Mouse (Mus musculus): Measurements from ENCODE around the gene Crybb1.

DNA sequence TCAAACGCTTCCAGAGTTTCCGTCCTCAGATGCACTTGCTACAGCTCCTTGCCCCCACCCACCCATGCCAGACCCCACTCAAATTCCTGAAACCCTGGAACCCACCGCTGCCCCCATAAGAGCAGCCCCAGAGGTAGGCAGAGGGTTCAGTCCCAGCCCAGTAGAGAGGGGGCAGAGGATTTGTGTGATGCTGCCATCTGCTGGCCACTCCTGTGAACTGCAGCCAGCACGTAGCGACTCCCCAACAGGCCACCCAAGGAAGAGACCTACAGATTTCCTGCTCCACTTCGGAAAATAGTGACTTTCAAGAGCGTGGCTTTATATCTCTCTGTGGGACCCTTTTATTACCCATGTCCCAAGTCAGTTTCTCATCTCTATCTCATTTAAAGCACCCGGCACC is 45.5 kb upstream of the Crybb1 start:
- TF ChIP-seq CTCF (IDR thresholded peaks at IDR 0.05; ENCODE audit: low read depth, low read length) (peak; percentile 96), GATA1 (IDR thresholded peaks at IDR 0.05; ENCODE audit: borderline replicate concordance, low read length) (no peak), POLR2AphosphoS5 (IDR thresholded peaks at IDR 0.05; ENCODE audit: insufficient replicate concordance, low read depth, low read length) (no peak), TAL1 (conservative IDR thresholded peaks at IDR 0.05; ENCODE audit: low read depth, low read length) (no peak), GATA2 (IDR thresholded peaks at IDR 0.05; ENCODE audit: borderline replicate concordance, low read depth, low read length) (no peak)

All from G1E (cell line).